Mouse (Mus musculus) adrenal gland, postnatal 14 days (tissue): ENCODE data around the gene Aqp6. TPM values are rescaled to one million over a fixed set of nuclear protein-coding genes. Genes with fewer than 3 reads are reported as not detected.

ENCODE experiments used
- DNase-seq: peaks from one replicate; pipeline ENCODE4 v3.0.0; 2021; ENCODE audit warnings: mixed read lengths
- total RNA-seq: library from RNA; stranded (reverse); gene quantifications from 2 replicates; pipeline ENCODE4 v1.2.3, GENCODE M21; 2021

Aqp6 gene
- total RNA-seq, 1 experiment from 2014 or later = not detected

DNA sequence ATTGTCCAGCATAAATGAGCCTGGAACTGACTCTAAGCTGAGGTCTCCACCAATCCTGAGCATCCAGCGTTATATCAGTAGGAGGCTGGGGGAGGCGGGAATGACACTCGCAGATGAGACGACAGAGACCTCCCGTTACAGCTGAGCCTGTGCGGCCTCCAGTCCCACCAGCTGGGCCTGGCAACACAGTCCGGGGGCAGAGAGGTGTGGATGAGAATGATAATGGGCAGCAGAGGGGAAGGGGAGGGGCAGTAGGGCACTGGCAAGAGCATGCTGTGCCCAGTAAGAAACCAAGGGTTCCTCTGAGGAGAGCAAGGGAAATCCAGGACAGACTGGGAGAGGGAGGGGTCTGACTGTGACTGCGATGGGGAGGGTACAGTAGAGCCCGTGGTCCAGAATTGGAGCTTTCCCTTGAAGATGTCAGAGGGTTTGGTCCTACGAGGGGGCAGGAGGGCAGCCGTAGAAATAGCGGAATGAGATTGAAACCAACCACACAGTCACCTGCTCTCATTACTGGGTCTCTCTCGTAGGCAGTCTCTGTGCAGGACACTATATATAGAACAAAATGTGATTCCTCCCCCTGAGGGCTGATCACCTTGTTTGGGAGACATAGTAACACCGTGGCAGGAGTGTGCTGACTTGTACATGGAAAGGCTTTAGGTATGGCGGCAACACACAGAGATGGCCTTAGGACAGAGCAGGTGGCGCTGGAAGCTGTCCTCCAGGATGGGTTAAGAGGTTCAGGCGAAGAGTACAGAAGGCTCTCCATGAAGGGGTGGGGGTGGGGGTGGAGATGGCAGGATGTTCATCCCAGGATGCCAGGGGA lies 1.7 kb upstream of the Aqp6 start:
- no peak for DNase-seq

DNA sequence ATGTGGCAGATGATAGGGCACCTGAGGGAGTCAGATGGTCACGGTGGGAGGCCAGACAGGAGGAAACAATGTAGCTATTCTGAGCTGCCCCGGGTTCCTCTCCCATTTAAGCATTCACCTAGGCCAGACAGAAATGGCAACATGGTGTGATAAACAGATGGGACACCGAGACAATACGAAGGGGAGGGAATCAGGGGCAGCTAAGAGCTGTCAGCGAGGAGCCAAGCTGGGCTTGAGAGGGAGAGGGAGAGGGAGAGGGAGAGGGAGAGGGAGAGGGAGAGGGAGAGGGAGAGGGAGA lies 572 bp downstream of the Aqp6 start:
- no peak for DNase-seq

DNA sequence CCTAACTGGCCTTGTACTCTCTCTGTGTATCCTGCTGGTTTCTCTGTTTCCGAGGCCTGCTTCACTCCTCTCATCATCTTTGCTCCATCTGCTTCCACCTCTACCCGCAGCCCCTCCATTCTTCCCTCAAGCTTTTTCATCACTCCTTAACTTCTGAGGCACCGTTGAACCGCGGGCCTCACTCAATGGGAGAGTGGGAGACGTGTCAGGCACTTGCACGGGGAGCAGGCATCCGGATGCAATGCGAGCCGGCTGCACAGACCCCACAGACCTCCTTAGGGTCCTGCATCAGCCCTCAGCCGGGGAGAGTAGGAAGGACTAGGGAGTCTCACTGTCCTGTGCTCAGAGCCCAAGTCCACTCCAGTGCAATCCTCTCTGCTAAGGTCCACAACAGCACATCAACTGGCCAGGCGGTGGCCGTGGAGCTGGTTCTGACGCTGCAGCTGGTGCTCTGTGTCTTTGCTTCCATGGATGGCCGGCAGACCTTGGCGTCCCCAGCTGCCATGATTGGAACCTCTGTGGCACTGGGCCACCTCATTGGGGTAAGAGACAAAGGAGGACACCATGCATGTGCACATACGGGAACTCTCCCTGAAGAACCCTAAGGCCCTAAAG lies 1.1 kb downstream of the Aqp6 start:
- no peak for DNase-seq

DNA sequence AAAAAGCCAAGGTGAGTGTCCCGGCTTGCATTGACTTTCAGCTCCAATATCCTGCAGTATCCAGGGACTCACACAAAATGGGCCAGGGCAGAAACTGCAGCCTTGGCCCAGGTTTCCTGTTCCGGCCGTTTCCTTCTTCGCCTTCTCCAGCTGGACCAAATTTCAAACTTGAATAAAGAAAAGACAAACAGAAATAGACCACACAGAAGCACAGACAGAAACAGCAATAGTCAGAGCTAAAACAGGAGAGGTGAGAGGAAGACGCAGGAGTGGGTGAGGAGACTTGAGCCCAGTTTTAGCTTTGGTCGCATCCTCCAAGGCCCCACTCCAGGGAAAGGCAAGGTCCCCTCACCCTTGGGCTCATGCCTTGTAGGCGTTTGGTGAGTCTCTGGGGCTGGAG lies 2.0 kb downstream of the Aqp6 start:
- no peak for DNase-seq

DNA sequence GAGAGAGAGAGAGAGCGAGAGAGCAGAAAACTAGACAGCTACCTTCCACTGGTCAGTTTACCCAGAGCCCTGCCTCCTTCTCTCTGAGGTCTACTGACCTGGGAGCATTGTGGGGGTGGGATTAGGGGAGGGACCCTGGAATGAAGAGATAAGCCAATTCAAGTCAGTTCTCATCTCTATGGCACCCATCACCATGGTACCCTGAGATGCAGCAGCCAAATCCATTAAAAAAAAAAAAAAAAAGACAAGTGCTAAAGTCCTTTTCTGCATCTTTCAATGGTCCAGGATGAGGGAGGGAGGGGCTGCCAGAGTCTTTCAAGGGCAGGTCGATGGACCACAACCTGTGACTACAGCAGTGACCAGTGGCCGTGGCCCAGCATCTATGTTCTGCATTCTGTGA lies 4.4 kb downstream of the Aqp6 start:
- DNase-seq = no peak

DNA sequence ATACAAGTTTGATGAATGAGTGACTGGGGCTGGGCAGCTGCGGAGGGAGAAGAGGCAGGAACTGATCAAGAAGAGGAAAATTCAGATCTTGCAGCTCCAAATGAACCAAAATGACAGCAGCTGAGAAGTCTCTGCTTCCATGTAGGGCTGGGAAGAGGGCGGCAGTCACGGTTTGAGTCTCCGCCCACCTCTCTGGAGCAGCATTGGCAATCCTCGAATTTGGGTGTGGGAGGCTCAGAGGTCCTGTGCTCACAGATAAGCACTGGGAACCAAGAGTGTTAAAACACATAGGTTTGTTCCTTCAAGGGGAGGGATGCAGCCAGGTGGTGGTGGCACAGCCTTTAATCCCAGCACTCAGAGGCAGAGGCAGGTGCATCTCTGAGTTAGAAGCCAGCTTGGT lies 5.3 kb downstream of the Aqp6 start:
- DNase-seq = no peak

DNA sequence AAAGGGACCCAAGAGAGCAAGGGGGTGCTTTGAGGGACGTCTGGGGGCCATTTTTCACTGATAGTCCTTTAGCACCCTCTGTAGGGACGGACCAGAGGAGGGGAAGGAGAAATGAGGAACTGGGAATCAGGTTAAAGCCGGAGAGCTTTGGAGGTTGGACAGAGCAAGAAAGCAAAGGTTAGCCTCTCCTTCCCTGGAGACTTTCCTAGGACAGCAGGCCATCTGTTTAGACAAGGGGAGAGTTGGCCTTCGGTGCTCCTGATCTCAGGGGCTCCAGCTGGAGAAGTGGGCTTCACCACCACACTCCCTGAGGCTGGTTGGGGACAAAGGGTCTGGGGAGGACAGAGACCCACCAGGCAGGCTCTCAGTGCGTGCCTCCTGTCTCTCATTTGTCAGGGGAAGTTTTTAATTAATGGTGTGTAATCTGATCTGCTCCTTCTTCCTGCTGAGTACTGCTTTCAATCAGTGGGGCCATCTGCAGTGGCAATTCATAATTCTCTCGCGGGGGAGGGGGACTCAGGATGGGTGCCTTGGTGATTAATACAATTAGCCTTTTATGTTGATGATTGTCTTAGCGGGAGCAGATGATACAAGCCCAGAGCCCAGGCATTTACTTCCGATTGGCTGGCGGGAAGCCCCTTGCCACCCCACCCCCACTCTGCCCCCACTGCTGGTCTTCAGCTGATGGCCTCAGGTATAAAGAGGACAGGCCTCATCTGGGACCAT lies 6.4 kb downstream of the Aqp6 start:
- peak; percentile 27 for DNase-seq

DNA sequence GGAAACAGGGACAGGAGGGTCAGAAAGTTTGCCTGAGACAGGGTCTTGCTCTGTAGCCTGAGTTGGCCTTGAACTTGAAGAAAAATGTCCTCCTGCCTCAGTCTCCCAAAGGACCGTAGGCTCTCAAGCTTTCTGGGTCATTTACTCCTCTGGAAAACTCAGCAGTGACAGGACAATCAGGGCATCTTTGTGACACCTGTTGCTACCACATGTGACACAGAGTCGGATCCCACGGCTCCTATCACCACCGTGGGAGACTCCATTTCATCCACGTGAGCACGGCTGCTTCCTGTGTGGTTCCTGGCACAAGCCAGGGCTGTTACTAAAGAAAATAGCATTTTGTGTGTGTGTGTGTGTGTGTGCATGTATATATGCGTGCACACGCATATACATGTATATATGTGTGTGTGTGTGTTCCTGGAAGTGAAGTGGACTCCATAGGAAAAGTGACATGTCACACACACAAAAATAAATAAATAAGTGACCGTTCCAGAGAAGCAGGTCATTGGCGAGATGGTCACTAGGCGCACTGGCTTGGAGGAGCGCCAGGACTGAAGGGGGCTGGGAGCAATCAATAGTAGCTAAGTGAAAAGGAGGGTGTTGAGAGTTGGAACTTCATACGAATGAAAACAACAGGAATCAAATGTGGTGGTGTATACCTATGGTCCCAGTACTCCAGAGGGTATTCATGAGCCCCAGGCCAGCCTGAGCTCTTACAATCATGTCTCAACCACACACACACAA lies 7.4 kb downstream of the Aqp6 start:
- DNase-seq = no peak

DNA sequence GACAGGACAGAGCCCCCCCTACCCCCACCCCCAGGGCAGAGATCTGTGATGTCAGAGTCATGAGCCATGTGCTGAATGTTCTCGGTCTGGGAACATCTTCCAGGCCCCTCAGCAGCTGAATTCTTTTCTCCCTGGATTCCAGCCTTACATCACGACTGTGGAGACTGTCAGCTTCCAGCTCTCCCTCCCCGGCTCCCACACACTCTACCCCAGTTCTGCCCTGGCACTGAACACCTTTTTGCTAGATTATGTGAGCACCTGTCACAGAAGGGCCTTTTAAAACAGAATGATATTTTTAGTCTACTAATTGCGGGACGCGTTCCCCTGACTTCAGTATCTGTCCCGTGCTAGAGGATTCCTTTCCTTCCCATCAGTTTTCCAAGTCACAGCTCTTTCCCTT lies 10.4 kb downstream of the Aqp6 start:
- DNase-seq = no peak

DNA sequence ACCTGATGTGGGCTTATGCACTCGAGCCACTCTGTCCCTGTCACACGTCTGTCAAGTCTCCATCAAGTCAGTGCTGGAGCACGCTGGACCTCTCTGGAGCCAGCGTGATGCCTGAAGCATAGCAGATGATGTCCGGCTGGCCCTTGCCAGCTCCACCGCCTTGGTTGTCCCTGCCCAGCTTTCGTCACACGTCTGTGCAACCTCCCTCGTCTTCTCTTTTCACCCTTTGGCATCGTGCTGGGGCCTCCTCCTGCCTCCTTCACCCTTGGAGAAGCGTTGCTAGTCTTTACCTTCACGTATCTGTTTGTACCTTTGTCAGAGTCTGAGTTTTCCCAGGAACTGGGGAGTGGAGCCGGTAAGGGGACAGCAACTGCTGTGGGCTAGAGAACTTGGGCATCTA lies 13.1 kb downstream of the Aqp6 start:
- no peak for DNase-seq

DNA sequence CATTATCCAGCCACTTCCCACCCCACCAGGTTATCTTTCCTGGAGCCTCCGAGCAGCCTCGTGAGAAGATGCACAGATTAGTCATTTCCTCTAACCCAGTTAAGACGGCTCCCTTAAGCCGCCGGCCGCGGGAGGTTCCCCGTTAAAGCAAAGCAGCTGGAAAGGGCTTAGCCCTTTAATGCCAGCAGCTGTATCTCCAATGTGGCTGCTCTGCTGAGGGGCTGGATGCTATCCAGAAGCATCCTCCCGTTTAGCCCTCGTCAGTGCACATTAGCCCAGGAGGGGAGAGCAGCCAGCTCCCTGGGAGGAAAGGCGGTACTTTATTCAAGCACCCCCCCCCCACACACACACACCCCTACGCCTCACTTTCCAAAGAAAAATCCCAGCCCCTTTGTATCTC lies 13.6 kb downstream of the Aqp6 start:
- DNase-seq = peak; percentile 24

DNA sequence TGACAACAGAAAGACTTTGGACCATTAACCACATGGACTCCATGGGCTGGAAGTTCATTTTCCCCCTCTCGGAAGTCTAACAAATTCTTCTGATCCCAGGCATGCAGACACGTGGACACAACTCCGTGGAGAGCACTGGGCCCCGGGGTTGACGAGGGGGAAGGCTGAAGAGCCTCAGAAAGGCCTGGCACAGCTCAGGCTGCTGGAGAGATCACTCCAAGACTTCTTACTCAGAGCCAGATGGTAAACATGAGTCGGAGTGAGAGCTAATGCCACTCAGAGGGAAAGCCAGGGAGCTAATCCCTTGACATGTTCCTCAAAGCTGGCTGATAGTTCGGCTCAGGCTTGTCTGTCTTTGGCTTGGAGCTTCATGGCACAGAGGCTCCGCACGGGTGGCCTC lies 14.0 kb downstream of the Aqp6 start:
- DNase-seq = no peak

DNA sequence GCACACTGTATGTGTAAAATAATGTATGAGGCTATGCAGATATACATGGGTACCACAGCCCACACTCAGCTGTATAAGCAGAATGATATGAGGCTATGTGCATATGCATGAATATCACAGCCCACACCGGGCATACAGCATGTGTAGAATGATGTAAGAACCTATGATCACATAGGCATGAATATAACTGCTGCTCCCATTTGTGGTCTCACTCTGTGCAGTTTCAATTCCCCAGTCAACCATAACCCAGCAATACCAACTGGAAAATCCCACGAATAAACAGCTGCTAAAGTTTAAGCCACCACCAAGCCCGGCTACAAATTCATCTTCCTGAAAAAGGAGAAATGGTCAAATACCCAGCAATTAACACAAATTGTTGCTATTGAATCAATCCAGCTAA lies 17.4 kb downstream of the Aqp6 start:
- no peak for DNase-seq

DNA sequence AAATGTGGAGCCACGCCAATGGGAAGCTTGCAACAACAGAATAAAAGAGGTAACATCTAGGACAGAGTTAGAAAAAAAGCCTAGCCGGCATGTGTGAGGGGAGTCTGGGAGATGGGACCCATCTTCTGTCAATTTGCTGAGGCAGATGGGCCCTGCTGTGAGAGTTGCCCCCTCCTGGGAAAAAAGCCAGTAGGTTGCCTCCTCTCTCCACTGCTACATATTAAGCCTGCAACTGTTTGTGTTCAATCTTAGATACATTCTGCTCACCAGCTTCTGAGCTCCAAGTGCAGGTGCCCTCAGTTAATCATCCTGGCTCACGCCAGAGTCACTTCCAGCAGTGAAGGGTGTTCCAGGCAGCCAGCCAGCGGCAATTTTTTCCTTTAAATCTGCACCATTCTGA lies 18.6 kb downstream of the Aqp6 start:
- DNase-seq = no peak

DNA sequence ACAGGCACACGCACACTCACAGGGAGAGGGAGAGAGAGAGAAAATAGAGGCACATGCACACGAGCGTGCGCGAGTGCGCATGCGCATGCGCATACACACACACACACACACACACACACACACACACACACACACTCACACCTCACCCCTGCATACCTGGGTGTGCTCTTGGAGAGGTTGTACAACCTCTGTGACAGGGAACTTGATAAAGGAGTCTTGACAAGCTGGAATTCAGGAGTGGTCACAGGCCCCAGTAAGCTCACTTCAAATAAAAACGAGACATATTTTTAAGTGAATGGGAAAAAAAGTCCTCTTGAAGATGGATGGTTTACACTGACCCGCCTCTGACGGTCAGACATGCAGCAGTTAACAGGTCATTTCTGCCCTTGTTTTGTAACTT lies 20.9 kb downstream of the Aqp6 start:
- no peak for DNase-seq

DNA sequence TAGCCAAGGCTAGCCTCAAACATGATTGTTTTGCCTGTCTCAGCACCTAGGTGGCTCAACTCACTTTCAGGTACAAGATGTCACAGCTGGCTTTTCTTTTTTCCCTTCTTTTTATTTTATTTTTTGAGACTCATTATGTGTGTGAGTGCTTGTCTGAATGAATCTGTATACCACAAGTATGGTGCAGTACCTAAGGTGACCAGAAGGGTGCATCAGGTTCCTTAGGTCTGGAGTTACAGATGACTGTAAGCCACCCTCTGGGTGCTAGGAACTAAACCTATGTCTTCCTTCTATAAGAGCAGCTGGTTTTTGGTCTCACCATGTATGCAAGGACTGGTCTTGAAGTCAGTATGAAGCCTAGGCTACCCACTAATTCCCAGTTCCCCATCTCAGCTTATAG lies 30.4 kb downstream of the Aqp6 start:
- no peak for DNase-seq

DNA sequence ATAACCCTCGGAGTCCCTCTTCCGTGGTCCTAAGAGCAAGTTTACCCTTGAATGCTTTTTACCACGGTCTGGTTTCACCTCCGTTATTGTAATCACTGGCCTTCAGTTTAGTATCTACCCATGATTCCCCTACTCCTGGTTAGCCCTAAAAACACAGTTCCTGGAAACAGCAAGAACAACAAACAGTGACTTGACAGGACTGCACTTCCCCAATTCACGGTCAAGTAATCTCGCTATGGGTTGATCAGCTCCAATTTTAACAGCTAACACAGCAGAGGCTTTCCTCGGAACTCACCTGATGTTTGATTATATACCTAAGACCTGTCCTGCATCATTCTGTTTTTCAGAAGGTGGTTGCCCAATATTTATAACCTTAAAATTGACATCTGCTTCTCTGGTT lies 33.5 kb downstream of the Aqp6 start:
- DNase-seq = no peak

DNA sequence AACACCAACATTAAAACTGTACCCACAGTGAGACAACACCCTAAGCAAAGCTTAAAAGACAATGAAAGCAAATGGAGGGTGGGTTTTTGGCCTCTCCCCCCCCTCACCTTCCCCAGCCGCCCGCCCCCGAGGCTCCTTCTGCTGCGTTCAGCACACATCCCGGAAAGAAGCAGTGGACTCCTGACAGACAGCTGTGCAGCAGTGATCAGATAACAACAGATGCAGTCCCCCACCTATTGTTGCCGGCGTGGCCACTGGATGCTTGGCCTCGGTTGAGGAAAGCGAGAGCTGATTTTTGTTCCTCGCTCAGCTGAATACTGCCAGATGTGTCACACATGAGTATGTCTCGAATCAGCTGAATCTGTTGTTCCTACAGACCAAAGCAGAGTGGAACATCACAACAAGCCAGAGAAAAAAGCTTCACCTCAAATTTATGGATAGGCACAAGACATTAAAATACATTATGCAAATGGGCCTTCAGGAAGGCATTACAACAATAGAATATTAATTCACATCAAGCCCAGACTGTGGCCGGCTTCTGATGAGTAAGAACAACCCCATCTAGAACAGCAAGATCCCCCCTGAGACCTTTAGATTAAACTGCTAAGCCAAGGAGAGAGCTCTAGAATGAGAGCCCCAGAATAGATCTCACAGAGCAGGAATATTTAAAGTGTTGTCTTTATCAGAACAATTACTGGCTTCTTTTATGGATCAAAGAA lies 36.4 kb downstream of the Aqp6 start:
- DNase-seq = no peak

DNA sequence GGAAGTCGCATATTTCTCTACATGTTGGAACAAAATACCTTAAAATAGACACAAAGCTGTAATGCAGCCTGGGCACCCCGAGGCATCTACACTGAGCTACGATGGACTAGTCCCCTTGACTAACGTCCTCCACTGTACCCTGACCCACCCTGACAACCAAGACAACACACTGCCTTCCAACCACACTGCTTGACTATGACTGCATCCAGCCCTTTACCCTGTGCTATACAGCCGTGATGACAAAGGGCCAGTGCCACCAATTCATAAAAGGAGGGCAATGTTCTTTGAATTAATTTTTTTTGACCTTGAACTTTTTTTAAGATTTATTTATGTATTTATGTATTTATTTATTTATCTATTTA lies 36.9 kb downstream of the Aqp6 start:
- no peak for DNase-seq

DNA sequence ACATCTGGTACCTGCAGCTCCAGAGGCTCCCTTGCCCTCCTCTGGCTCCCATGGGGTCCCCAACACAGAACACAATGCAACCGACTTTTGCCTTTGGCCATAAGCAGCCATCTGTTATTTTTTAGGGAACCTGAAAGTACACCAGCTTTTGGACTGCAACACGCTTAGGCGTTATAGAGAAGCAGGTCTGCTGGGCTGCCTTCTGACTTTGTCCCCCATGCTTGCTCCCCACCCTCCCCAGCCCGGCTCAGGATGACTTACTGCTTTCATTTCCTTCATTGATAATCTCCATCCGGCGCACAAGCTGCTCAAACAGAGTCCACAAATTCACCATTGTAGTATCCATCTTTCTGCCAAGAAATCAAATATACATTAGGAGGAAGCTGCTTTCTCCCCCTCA lies 41.4 kb downstream of the Aqp6 start:
- DNase-seq = no peak

DNA sequence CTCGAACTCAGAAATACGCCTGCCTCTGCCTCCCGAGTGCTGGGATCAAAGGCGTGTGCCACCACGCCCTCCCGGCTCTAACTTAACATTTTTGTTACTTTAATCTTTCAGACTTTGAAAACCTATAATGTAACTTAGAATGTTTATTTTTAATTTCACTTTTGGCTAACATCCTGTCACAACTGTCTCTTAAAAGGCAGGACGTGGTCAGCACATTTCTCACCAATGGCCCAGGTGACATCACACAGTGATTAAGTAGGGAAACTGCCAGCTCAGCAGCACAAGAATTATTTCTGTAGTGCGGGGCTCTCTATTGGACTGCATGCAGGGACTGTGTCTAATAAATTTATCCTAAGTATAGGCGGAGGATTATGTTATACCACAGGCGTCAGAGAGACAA lies 42.6 kb downstream of the Aqp6 start:
- DNase-seq = no peak

DNA sequence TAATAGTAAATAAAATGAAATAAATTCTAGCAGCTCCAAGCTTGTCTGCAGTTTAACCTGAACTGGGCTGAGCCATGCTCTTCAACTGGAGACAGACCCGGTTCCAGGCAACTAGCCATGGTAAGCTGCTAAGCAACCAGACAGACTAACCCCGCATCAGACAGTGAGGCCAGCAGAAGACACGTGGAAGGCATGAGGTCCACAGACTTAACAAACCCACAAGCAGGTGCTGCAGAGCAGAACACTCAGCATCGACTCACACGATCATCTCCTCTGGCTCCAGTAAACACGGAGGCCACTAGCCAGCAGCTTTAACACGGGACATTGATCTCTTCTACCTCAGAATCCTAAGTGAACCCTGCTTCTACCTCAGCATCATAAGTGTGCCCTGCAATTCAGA lies 43.6 kb downstream of the Aqp6 start:
- no peak for DNase-seq

DNA sequence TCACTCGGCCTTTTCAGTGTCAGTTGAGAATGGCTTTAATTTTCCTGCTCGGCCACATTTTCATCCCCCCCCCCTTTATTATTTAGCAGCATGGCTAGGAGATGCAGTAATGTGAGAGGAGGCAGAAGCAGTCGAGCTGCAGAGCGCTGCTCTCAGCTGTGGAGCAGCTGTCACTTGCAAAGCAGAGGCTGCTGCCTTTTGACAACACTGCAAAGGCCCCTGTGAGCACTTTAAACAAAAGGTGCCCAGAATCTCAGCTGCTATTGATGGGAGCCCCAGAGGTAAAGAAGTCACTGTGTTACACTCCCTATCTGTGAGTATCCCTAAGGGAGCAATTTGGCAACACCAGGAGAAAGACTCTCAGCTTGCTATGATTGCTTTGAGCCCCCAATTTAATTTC lies 47.1 kb downstream of the Aqp6 start:
- no peak for DNase-seq
